Mouse (Mus musculus): Measurements from ENCODE around the gene Mpp2.
A peak's percentile ranks its signal among the peaks of the same experiment; 100 is the strongest.

The Mpp2 gene

GRCm38 (mm10) chr11:102087931-102088898 lies at the start of gene Mpp2:
TSS of gene Mpp2 (minus strand) at chr11:102088515.
- no peak for DNase-seq (ENCODE audit: low spot score)

GRCm38 (mm10) chr11:102137625-102138446 lies 49.5 kb upstream of the Mpp2 start:
- no peak for DNase-seq (ENCODE audit: low spot score)

GRCm38 (mm10) chr11:102134516-102134915 lies 46.2 kb upstream of the Mpp2 start:
- DNase-seq (ENCODE audit: low spot score), result no peak

GRCm38 (mm10) chr11:102117386-102117785 lies 29.1 kb upstream of the Mpp2 start:
- no peak for DNase-seq (ENCODE audit: low spot score)

- DNase-seq (ENCODE audit: low spot score), result no peak
These were observed 27.9 kb upstream of the Mpp2 start for GRCm38 (mm10) chr11:102116241-102116640.

GRCm38 (mm10) chr11:102111576-102111975 lies 23.3 kb upstream of the Mpp2 start:
- DNase-seq (ENCODE audit: low spot score), result no peak

- DNase-seq (ENCODE audit: low spot score), result no peak
These were observed 19.4 kb upstream of the Mpp2 start, which contains the start of gene Pyy for GRCm38 (mm10) chr11:102107732-102108131. TSS of gene Pyy (minus strand) at chr11:102107832.

GRCm38 (mm10) chr11:102106911-102107310 lies 18.6 kb upstream of the Mpp2 start:
- no peak for DNase-seq (ENCODE audit: low spot score)

GRCm38 (mm10) chr11:102102485-102103258 lies 14.4 kb upstream of the Mpp2 start:
- no peak for DNase-seq (ENCODE audit: low spot score)

- no peak for DNase-seq (ENCODE audit: low spot score)
These were observed 12.9 kb upstream of the Mpp2 start, which contains the start of gene Ppy for GRCm38 (mm10) chr11:102101219-102101618. TSS of gene Ppy (minus strand) at chr11:102101319.

GRCm38 (mm10) chr11:102096887-102097391 lies 8.6 kb upstream of the Mpp2 start:
- DNase-seq (ENCODE audit: low spot score), result no peak

GRCm38 (mm10) chr11:102096446-102096845 lies 8.1 kb upstream of the Mpp2 start:
- no peak for DNase-seq (ENCODE audit: low spot score)

- DNase-seq (ENCODE audit: low spot score), result no peak
These were observed 7.4 kb upstream of the Mpp2 start for GRCm38 (mm10) chr11:102095676-102096075.

- no peak for DNase-seq (ENCODE audit: low spot score)
These were observed 933 bp upstream of the Mpp2 start for GRCm38 (mm10) chr11:102089088-102089808.

GRCm38 (mm10) chr11:102087081-102087751 lies 1.1 kb downstream of the Mpp2 start:
- peak; percentile 77 for DNase-seq (ENCODE audit: low spot score)

- peak; percentile 70 for DNase-seq (ENCODE audit: low spot score)
These were observed 2.0 kb downstream of the Mpp2 start for GRCm38 (mm10) chr11:102086331-102086730.

- no peak for DNase-seq (ENCODE audit: low spot score)
These were observed 4.2 kb downstream of the Mpp2 start for GRCm38 (mm10) chr11:102084159-102084558.

GRCm38 (mm10) chr11:102083193-102083592 lies 5.1 kb downstream of the Mpp2 start:
- no peak for DNase-seq (ENCODE audit: low spot score)

- peak; percentile 72 for DNase-seq (ENCODE audit: low spot score)
These were observed 6.0 kb downstream of the Mpp2 start for GRCm38 (mm10) chr11:102082322-102082721.

GRCm38 (mm10) chr11:102073722-102074121 lies 14.6 kb downstream of the Mpp2 start:
- DNase-seq (ENCODE audit: low spot score), result no peak
